Mouse (Mus musculus) testis, adult 2 months (tissue): ENCODE measurements at regions not wholly inside any gene's neighbourhood (a gene's known extent, or its start where the extent isn't known, plus 50 kb on each side); places are given as distances from the start of the nearest gene placed in this dataset.

Experiments
- CTCF ChIP-seq: fragments of 200-500 bp; IDR thresholded peaks from 2 replicates; pipeline ENCODE4 v1.5.1; 2012; ENCODE audit warnings: low read depth, mild to moderate bottlenecking, inconsistent platforms, low read length, moderate library complexity; ENCODE audit not compliant: control insufficient read depth, insufficient read depth, insufficient replicate concordance
- POLR2A ChIP-seq: fragments of 200-500 bp; IDR thresholded peaks from 2 replicates; pipeline ENCODE4 v1.6.1; 2012; ENCODE audit warnings: low read depth, mild to moderate bottlenecking, inconsistent platforms, low read length, moderate library complexity; ENCODE audit not compliant: control insufficient read depth

GRCm38 (mm10) chr8:118147359-118148205, 136.0 kb upstream of the Cdh13 start:
- TF ChIP-seq CTCF, result no peak
- no peak for TF ChIP-seq POLR2A
